Mouse (Mus musculus): ENCODE results near the gene 9530077C05Rik. TPM values are rescaled to one million over a fixed set of nuclear protein-coding genes. Genes with fewer than 3 reads are reported as not detected.

9530077C05Rik gene
- polyA plus RNA-seq, 1 experiment from 2014 or later, result 13.1 TPM

Other genes with a start within 250 kb of the 9530077C05Rik start
- 0.18 and 0.19 TPM in 2 replicates for gene Zfp872, start 223.4 kb upstream of the 9530077C05Rik start, polyA plus RNA-seq (2015; fragmentation: Nextera tagmentation; extraction: Ambion mirVana)
- gene Zfp809, start 185.8 kb upstream of the 9530077C05Rik start, polyA plus RNA-seq (2015; fragmentation: Nextera tagmentation; extraction: Ambion mirVana), result 10.3 TPM in 2 replicates
- 11.3 and 12.4 TPM in 2 replicates for gene Zfp599, start 151.6 kb upstream of the 9530077C05Rik start, polyA plus RNA-seq (2015; fragmentation: Nextera tagmentation; extraction: Ambion mirVana)
- 36.2 and 36.8 TPM in 2 replicates for gene Zfp810, start 103.9 kb upstream of the 9530077C05Rik start, polyA plus RNA-seq (2015; fragmentation: Nextera tagmentation; extraction: Ambion mirVana)
- gene Anln, start 22.3 kb upstream of the 9530077C05Rik start, polyA plus RNA-seq (2015; fragmentation: Nextera tagmentation; extraction: Ambion mirVana), result 12.0 and 12.1 TPM in 2 replicates
- not detected in 2 replicates for gene Gm17545, start 42.8 kb downstream of the 9530077C05Rik start, polyA plus RNA-seq (2015; fragmentation: Nextera tagmentation; extraction: Ambion mirVana)
- 70.1 and 71.5 TPM in 2 replicates for gene Rp9, start 58.2 kb downstream of the 9530077C05Rik start, polyA plus RNA-seq (2015; fragmentation: Nextera tagmentation; extraction: Ambion mirVana)
- gene Bbs9, start 64.2 kb downstream of the 9530077C05Rik start, polyA plus RNA-seq (2015; fragmentation: Nextera tagmentation; extraction: Ambion mirVana), result 17.5 and 20.8 TPM in 2 replicates

Data from forebrain, embryonic 15.5 days (tissue).